Mouse (Mus musculus) thymus, postnatal 4 days (tissue): ENCODE measurements around the gene Zfp641.

Experiments used
- DNase-seq: peaks from one replicate; pipeline ENCODE4 v3.0.0; 2021

Gene Zfp641

DNA sequence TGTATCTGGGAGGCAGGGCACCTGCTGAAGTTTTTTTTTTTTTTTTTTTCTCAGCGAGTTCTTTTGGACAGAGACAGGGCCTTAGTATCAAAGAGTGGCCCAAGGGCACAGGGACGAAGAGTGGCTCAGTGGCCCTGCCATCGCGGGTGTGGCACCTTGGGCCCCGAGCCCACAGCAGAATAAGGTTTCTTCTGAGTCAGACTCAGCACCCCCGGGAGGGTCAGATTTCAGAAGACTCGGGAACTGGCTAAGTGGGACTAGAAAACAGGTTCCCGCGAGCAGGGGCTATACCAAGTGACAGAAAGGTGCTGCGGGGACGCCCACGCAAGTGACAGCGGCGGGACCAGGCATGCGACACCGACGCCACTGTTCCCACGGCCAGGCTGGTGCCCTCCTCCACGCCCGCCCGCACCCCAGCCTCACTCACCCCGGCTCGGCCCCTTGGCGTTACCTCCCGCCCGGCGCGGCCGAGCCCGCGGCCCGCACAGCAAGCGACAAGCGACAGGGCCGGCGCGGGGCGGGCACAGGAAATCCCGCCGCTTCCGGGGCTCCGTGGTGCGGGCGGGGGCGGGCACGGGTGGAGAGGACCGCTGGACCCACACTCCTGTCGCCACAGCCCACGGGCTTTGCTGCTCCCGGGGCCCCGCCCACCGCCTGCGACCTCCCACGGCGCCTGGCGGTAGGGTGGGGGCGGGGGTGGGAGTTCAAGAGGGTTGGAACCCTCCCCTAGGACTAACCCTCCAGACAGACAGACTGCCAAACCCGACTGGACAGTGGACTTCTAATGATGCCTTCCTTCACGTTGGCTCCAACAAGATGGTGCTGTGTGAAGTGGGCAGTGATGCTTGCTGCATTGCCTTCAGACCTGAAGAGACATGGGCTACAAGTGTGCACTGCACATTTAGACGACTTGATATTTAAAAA, at the start of gene Zfp641:
TSS of gene Zfp641 (minus strand) at position 534 of the 924 bp plus-strand sequence.
- DNase-seq: peak; percentile 40

GRCm38 (mm10) chr15:98340887-98341286, 44.9 kb upstream of the Zfp641 start, which contains the start of gene Olfr284:
Gene Olfr284 (minus strand): TSS chr15:98340987.
- DNase-seq: no peak

DNA sequence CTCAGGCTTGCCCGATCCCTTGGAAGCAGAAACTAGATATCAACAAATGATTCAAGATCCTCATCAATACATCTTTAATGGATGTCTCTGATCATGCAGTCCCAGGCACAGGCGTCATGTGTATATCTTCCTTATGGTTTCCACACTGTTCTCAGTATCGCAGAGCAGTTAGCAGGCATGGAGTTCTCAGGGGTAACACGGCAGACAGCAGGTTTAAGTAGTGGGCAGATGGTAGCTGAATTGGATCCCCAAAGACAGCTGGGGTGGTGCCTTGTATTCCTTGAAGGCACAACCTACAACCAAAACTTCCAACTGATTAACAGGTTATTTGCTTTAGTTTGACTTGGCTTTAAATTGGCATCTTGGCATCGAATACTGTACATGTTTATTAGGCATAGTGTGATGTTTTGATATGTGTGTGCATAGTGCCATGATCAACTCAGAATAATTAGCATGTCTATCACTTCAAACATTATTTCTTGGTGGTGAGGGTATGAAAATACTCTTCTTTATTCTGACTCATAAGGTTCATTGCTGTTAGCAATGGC, 21.3 kb upstream of the Zfp641 start, which contains the start of gene Olfr285:
TSS of gene Olfr285 (minus strand) at position 177 of the 548 bp plus-strand sequence.
- no peak for DNase-seq

DNA sequence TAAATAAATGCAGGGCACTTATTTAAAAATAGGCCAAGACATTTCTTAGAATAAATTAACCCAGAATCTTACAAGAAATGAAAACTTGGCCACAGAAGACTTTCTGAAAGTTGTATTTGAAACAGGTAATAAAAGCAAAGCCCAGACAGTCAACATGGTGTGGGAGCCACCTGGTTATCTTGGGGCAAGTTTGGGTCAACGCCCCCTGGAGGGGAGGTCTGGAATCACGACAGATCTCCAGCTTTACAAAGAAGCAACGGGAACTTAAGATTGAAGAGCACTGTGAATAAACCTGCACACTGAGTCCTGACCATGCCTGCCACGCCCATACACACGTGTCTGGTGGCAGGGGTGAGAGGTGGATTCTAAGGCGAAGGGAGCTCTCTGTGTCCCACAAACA, 19.7 kb upstream of the Zfp641 start:
- peak; percentile 47 for DNase-seq

DNA sequence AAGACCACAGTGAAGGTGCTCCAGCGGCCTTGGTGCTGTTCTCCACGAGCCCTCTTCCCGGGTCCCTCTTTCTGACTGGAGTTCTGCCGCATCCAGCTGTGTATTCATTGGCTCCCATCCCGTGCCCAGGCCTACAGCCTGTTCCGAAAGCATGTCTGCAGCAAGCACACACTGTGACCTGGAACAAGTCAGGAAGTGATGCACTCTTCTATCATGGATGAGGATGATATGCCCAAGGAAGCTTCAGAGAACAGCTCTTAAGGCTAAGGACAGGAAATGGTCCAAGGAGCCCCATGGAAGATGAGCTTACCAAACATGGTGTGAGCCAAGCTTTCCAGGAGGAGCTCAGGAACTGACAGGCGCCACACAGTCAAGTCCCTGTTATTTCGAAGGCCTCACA, 2.3 kb downstream of the Zfp641 start:
- DNase-seq: no peak

- peak; percentile 58 for DNase-seq
Measured at GRCm38 (mm10) chr15:98288566-98288965, 7.4 kb downstream of the Zfp641 start.

GRCm38 (mm10) chr15:98286418-98286817, 9.5 kb downstream of the Zfp641 start:
- DNase-seq: no peak

- no peak for DNase-seq
Measured at GRCm38 (mm10) chr15:98257776-98258175, 38.2 kb downstream of the Zfp641 start.

GRCm38 (mm10) chr15:98257193-98257592, 38.8 kb downstream of the Zfp641 start, which contains the start of gene H1fnt:
Gene H1fnt (minus strand): TSS chr15:98257293.
- DNase-seq: no peak

DNA sequence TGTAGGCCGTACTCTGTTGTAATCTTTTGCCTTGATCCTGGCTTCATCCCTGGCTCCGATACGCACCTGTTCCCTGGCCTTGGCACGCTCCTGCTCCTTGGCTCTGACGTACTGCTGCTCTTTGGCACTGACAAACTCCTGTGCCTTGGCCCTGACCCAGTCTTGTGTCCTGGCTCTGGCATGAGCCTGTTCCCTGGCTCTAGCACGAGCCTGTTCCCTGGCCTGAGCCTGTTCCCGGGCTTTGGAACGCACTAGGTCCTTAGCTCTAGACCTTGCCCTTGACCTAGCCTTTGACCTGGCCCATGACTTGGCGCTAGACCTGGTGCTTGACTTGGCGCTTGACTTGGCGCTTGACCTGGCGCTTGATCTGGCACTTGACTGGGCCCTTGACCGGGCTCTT, 39.7 kb downstream of the Zfp641 start:
- DNase-seq: no peak
